In genomic region chrX:139562255-139562924, GRCm38 (mm10) we compare ENCODE assay signal across 16 mouse cellular contexts. TPM values are rescaled to one million over a fixed set of nuclear protein-coding genes. Genes with fewer than 3 reads are reported as not detected.
A peak's percentile ranks its signal among the peaks of the same experiment; 100 is the strongest.
DNase-seq lines count a peak whose midpoint lies in the region; ATAC-seq lines count a peak whose summit lies in the region.
"Had no signal": no experiment of that assay in that cellular context is flagged by ENCODE, and none has a peak within 500 bp of the region (broad histone marks: within the 10 kb centered on the region; RNA-seq: fewer than 3 reads in every experiment).

No protein-coding gene starts in this region.

- no peak overlapping the region for H3K9ac ChIP-seq in forebrain, embryonic 12.5 days
- H3K9ac ChIP-seq: embryonic facial prominence, embryonic 12.5 days; hindbrain, embryonic 15.5 days; neural tube, embryonic 12.5 days had no signal

- H3K4me1 ChIP-seq in forebrain, embryonic 12.5 days: no peaks in the 10 kb centered on the region
- H3K4me1 ChIP-seq: embryonic facial prominence, embryonic 12.5 days; hindbrain, embryonic 15.5 days; midbrain, embryonic 10.5 days; neural tube, embryonic 12.5 days had no signal

- ATAC-seq in megakaryocyte-erythroid progenitor cell, adult 5-6 weeks (replicated peaks; ENCODE audit: low FRiP score, low TSS enrichment, poor library complexity, severe bottlenecking): peak; percentile 68
- no peak for ATAC-seq in forebrain, embryonic 12.5 days (ENCODE audit: low FRiP score)

- no peak overlapping the region for H3K4me3 ChIP-seq in forebrain, embryonic 12.5 days (replicated peaks)
- H3K4me3 ChIP-seq: embryonic facial prominence, embryonic 12.5 days; hindbrain, embryonic 15.5 days; midbrain, embryonic 10.5 days; neural tube, embryonic 12.5 days had no signal

- WGBS in forebrain, embryonic 12.5 days: 81% methylated on average over 5 of the region's 5 CpGs

- no peak overlapping the region for H3K27ac ChIP-seq in forebrain, embryonic 12.5 days
- H3K27ac ChIP-seq: embryonic facial prominence, embryonic 12.5 days; hindbrain, embryonic 15.5 days; midbrain, embryonic 10.5 days; neural tube, embryonic 12.5 days had no signal

- DNase-seq in kidney, adult 8-10 months: peak; percentile 2 to 19
- DNase-seq in kidney, adult 18-20 months: no peak
- DNase-seq in adipocyte (ENCODE audit: low spot score): peak; percentile 64
- peak; percentile 7 to 25 for DNase-seq in kidney, postnatal 36 days
- no peak for DNase-seq in frontal cortex, postnatal 10 days (ENCODE audit: low spot score in 2 of 2)
- DNase-seq in spleen, adult 18-20 months: no peak
- DNase-seq: cerebellum, adult 2 months; gastrocnemius, postnatal 14 days; layer of hippocampus, postnatal 36 days; thymus, postnatal 4 days had no signal

- H3K4me2 ChIP-seq in forebrain, embryonic 12.5 days: no peak overlapping the region
- H3K4me2 ChIP-seq: embryonic facial prominence, embryonic 12.5 days; hindbrain, embryonic 15.5 days; neural tube, embryonic 12.5 days had no signal

- no peaks in the 10 kb centered on the region for H3K27me3 ChIP-seq in forebrain, embryonic 12.5 days
- H3K27me3 ChIP-seq: neural tube, embryonic 12.5 days had no signal

- no peaks in the 10 kb centered on the region for H3K36me3 ChIP-seq in forebrain, embryonic 12.5 days (replicated peaks)
- H3K36me3 ChIP-seq: embryonic facial prominence, embryonic 12.5 days; hindbrain, embryonic 15.5 days; midbrain, embryonic 10.5 days; neural tube, embryonic 12.5 days had no signal

- H3K9me3 ChIP-seq in forebrain, embryonic 12.5 days: no peaks in the 10 kb centered on the region
- H3K9me3 ChIP-seq: embryonic facial prominence, embryonic 12.5 days; hindbrain, embryonic 15.5 days; midbrain, embryonic 10.5 days; neural tube, embryonic 12.5 days had no signal

RNA-seq across cellular contexts. Expression of gene Rnf128, which starts 0.7 kb away (rescaled TPM):
- total RNA-seq in megakaryocyte-erythroid progenitor cell, adult 5-6 weeks (2014; fragmentation: Nextera tagmentation): 1.5 and 3.8 TPM in 2 replicates
- total RNA-seq in megakaryocyte-erythroid progenitor cell, adult 5-6 weeks (2017): 1.7 and 2.9 TPM in 2 replicates
- 1.1 and 1.4 TPM in 2 replicates for polyA plus RNA-seq in forebrain, embryonic 12.5 days (2016; fragmentation: Nextera tagmentation; extraction: Ambion mirVana)

Comparison
In these comparisons a context has a peak if more than half of its experiments do, and no peak if none do; other contexts are left out.
1. DNase-seq: peak in kidney, adult 8-10 months (2 of 2), adipocyte (single experiment) and kidney, postnatal 36 days (2 of 2); none in kidney, adult 18-20 months (single experiment), frontal cortex, postnatal 10 days (0 of 2) and spleen, adult 18-20 months (0 of 2).